Mouse (Mus musculus) testis, postnatal 10 days (tissue): ENCODE data around the gene Pafah1b1.
A peak's percentile ranks its signal among the peaks of the same experiment; 100 is the strongest.

Experiments used
- DNase-seq: peaks from one replicate; pipeline ENCODE4 v3.0.0; 2021; ENCODE audit warnings: low spot score

Gene Pafah1b1

DNA sequence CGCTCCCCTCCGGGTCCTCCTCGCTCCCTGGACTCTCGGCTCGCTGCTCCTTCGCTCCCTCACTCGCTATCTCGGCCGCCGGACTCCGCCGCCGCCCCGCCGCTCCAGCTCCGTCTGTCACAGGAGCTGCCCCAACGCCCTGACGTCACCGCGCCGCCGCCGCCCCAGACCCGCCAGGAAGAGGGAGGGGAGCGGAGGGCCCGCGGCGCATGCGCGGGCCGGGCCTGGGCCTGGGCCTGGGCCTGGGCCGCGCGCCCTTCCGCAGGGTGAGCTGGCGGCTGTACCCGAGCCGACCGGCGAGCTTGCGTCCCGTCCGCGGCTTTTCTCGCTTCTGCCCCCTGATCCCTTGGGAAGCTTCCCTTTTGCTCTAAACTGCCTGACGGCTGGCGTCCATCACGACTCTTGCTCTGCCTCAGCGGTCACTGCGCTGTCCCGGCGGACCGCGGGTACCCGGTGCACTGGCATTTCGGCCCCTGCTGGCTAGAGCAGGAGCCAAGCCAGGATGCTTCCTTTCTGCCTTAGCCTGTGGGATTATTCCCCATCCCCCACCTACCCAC lies at the start of gene Pafah1b1:
Gene Pafah1b1, minus strand, starts transcription at position 436 of the 557 bp plus-strand sequence.
- peak; percentile 97 for DNase-seq

- DNase-seq = no peak
Observed at GRCm38 (mm10) chr11:74772386-74772785, 47.9 kb upstream of the Pafah1b1 start.

- no peak for DNase-seq
Observed at GRCm38 (mm10) chr11:74771650-74772049, 47.2 kb upstream of the Pafah1b1 start.

- DNase-seq = peak; percentile 51
Observed at GRCm38 (mm10) chr11:74771234-74771633, 46.8 kb upstream of the Pafah1b1 start.

DNA sequence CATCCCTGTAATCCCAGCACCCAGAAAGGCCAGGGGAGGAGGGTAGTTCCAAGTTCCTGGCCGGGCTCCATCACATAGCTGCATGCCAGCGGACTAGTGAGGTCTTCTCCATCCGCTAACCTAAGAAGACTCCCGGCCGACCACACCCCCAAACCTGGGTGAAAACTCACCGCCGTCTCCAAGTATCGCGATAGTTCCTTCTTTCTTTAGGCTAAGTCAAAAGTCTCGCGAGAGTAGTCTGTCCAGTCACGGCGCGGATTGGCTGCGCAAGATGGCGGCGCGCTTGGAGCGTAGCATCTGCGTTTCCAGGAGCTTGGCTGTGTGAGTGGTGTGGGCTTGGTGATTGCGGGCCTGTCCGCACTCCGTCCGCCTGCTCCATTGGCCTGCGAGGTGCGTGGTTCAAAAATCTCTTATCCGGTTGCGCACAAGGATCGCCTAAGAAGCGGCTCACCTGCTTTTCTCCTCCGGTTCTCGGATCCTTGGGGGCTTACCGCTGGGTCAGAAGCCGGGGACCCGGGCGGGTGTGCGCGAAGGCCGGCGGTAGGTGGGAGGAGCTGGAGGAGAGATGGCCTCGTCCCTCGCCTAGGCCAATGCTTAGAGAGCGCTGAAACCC lies 46.2 kb upstream of the Pafah1b1 start, which contains the start of gene Mettl16:
Gene Mettl16, plus strand, starts transcription at position 236 of the 613 bp plus-strand sequence.
- DNase-seq = peak; percentile 93

DNA sequence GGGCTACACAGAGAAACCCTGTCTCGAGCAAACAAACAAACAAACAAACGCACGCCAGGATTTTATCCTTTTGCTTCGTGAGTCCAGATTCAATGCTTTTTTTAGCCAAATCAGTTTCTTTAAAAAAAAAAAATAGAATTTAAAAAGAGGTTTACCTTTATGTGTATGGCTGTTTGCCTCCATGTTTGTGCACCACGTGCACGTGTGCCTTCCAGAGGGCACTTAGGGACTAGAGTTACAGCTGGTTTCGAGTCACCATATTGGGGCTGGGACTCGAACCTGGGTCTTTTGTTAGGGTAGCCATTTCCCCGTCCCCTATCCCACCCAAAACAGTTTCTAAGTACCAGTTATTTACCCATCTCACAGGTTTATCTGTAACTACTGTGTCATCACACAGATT lies 45.6 kb upstream of the Pafah1b1 start:
- DNase-seq = no peak

GRCm38 (mm10) chr11:74768045-74768444 lies 43.6 kb upstream of the Pafah1b1 start:
- peak; percentile 71 for DNase-seq

GRCm38 (mm10) chr11:74767469-74767868 lies 43.0 kb upstream of the Pafah1b1 start:
- peak; percentile 72 for DNase-seq

GRCm38 (mm10) chr11:74763960-74764625 lies 39.6 kb upstream of the Pafah1b1 start:
- no peak for DNase-seq

GRCm38 (mm10) chr11:74761011-74761705 lies 36.7 kb upstream of the Pafah1b1 start:
- DNase-seq = no peak

GRCm38 (mm10) chr11:74756631-74757030 lies 32.2 kb upstream of the Pafah1b1 start:
- DNase-seq = no peak

- no peak for DNase-seq
Observed at GRCm38 (mm10) chr11:74751352-74752066, 27.0 kb upstream of the Pafah1b1 start.

DNA sequence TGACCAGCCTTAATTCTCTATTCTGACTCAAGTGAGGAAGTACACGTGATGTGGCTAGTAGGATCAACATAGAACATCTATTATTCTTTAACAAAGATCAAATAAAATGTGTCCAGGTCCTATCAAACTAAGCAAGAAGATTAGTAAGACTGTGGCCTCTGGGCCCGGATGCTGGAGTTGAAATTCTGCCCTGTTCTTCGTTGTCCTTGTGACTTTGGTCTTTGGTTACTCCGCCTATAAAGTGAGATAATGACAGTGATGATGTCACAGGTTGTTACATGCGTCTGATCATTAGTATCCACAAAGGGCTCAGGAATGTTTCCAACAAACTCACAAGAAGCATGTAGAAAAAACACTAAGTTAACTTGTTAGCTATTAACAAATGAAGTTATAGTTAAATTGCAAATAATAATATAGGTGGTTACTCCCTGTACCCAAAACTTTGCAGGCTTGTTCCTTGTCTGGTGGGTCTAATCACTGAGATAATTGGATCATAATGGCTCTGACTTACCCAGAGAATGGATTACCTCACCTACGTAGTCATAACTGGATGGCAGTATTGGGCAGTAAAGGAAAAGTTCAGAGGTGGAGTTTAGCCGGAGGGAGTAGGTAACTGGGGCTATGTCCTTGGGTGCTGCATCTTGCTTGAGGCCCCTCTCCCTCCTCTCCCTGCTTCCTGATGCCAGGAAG lies 26.3 kb upstream of the Pafah1b1 start:
- no peak for DNase-seq

DNA sequence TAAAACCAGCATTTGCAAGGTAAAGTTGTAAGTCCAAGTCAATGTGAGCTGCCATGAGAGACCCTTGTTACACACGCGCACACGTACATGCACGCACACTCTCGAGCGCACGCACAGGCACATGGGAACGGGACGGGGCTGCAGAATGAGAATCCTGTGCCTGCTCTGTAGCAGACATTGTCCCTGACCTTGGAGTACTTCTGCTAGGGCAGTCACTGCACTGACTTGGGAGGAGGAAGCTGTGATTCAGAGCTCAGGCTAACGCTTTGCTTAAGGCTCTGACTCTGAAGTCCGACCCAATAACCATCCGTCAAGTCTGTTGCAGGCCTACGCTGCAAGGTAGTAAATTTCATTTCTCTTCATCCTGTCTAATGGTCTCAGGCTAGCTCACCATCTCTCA lies 24.8 kb upstream of the Pafah1b1 start:
- DNase-seq = no peak

- DNase-seq = no peak
Observed at GRCm38 (mm10) chr11:74748022-74748421, 23.6 kb upstream of the Pafah1b1 start.

DNA sequence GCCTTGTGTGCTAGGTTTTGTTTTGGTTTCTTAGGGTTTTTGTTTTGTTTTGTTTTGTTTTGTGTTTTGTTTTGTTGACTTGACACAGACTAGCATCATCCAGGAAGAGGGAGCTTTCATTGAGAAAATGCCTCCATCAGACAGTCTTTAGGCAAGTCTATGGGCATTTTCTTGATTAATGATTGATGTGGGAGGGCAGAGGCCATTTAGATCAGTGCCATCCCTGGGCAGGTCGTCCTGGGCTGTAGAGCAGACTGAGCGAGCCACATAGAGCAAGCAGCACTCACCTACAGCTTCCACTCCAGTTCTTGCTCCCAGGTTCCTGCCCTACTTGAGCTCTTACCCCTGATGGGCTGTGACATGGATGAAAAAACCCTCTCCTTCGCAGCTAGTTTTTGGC lies 13.4 kb upstream of the Pafah1b1 start:
- no peak for DNase-seq

DNA sequence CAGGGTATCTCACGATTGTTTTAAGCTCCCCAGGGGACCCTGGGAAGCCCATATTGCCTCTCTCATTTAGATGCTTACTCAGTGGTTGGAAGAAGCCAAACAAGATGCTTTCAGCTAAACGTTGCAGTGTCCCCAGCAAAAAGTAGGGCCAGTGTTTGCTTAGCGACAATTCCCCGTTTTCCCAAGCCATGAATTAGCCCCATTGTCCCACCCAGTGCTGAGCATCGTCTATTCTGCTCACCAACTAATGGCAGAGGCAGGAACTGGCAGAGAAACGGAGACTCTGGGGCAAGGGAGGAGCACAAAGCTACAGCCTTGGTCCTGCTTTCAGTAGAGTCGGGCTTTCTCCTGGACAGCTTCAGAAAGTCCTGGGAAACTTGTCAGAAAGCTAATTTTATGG lies 10.4 kb upstream of the Pafah1b1 start:
- no peak for DNase-seq

- peak; percentile 69 for DNase-seq
Observed at GRCm38 (mm10) chr11:74725181-74725580, 711 bp upstream of the Pafah1b1 start.

DNA sequence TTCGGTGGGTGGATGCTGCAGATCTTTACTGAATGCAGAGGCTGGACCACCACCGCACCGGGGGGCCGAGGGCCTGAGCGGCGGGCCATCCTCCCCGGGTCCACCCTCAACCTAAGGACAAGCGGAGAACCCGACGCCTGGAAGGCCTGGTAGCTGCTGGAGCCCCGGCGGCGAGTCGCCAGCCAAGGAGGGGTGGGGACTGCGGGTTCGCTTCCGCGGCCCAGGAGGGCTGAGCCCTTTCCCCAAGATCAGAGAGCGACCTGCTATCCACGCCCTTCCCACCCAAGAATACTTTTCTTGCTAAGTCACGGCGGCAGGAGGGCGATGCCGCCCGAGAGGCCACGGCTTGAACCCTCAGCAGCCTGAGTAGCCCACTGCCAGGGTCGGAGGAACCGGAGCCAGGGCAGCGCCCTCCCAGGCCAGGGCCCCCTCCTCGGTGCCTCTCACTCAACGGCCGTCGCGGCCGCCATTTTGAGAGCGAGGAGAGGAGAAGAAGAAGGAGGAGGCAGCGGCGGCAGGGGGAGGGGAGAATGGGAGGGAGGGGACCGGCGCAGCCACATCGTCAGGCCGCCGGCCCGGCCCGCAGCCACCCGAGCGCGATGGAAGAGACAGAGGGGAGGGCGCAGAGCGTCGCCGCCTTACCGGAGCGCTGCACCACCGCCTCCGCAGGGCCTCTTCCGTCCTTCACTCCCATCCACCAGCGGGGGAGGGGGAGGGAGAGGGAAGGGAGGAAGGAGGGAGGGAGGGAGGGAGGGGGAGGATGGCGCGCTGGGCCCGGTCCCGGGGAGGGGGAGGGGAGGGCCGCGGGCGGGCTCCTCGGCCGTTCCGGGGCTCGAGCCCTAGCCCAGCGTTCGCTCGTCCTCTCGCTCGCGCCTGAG lies 874 bp downstream of the Pafah1b1 start:
- DNase-seq = peak; percentile 92

DNA sequence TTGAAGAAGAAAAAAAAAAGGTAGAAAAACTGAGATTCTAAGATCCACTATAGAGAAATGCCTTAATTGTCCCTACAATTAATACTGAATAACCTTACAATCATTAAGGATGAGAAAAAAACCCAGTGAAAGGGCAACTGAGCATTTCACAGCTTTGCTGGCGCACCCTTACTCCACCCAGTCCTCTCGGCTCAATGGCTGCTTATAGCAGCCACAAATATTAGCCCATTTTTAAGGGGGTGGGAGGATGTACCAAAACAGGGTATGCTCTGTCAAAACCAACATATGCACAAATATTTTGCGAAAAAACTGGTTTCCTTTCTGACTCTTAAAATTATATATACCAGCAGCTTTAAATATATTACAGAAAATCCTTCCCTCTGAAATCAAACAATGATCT lies 2.5 kb downstream of the Pafah1b1 start:
- DNase-seq = no peak

- no peak for DNase-seq
Observed at GRCm38 (mm10) chr11:74721141-74721540, 3.3 kb downstream of the Pafah1b1 start.
